Mouse (Mus musculus): ENCODE results near the gene Hjurp.

GRCm38 (mm10) chr1:88320821-88321395 lies 43.5 kb upstream of the Hjurp start:
- no peak for TF ChIP-seq CTCF (conservative IDR thresholded peaks at IDR 0.05; ENCODE audit: insufficient read depth, insufficient read length, low read depth, low read length)
- no peak for TF ChIP-seq POLR2A (IDR thresholded peaks at IDR 0.05; ENCODE audit: low read depth, low read length)

All from kidney, adult 2 months (tissue).